Mouse (Mus musculus) heart, embryonic 15.5 days (tissue): ENCODE measurements at regions not wholly inside any gene's neighbourhood (a gene's known extent, or its start where the extent isn't known, plus 50 kb on each side); places are given as distances from the start of the nearest gene placed in this dataset.
"Not testable (repeated sequence)": the region's sequence is repeated elsewhere in the genome, so short reads cannot be mapped to it uniquely, and the experiment has no call there.

ENCODE experiments used
- ATAC-seq: fragments of 200-750 bp; cut with Nextera tagmentation; replicated peaks from 2 replicates; pipeline ENCODE4 v1.8.0; 2017; ENCODE audit warnings: low read depth, moderate TSS enrichment; ENCODE audit not compliant: insufficient number of reproducible peaks, insufficient read depth, low FRiP score
- H3K27ac ChIP-seq: fragments of 300-500 bp; sonication (generic); 2 replicates; pipeline ENCODE4 v1.5.1; 2015; ENCODE audit warnings: mild to moderate bottlenecking, inconsistent platforms
- H3K27me3 ChIP-seq: fragments of 300-500 bp; sonication (generic); 2 replicates; pipeline ENCODE4 v1.6.1; 2015; ENCODE audit warnings: inconsistent platforms
- H3K36me3 ChIP-seq: fragments of 300-500 bp; sonication (generic); 2 replicates; pipeline ENCODE4 v1.6.1; 2015; ENCODE audit warnings: mild to moderate bottlenecking, inconsistent platforms
- H3K4me1 ChIP-seq: fragments of 300-500 bp; sonication (generic); replicated peaks from 2 replicates; pipeline ENCODE4 v1.6.1; 2015; ENCODE audit warnings: inconsistent platforms
- H3K4me2 ChIP-seq: fragments of 300-500 bp; sonication (generic); 2 replicates; pipeline ENCODE4 v1.6.1; 2015; ENCODE audit warnings: inconsistent platforms, mild to moderate bottlenecking, moderate library complexity
- H3K4me3 ChIP-seq: fragments of 300-500 bp; sonication (generic); 2 replicates; pipeline ENCODE4 v1.5.1; 2015; ENCODE audit warnings: mild to moderate bottlenecking, inconsistent platforms
- H3K9ac ChIP-seq: fragments of 300-500 bp; sonication (generic); 2 replicates; pipeline ENCODE4 v1.6.1; 2015; ENCODE audit warnings: mild to moderate bottlenecking, inconsistent platforms
- H3K9me3 ChIP-seq: fragments of 300-500 bp; sonication (generic); replicated peaks from 2 replicates; pipeline ENCODE4 v1.6.1; 2016; ENCODE audit warnings: inconsistent platforms
- WGBS: fragments of 180-500 bp; shearing (Covaris S2); methylation state at CpG from one replicate; pipeline ENCODE4 v1.1.7; 2015; ENCODE audit warnings: mixed read lengths; 5-methylcytosine and 5-hydroxymethylcytosine counted together

GRCm38 (mm10) chr1:107807367-107807766, 217.6 kb downstream of the Serpinb8 start:
- H3K27me3 ChIP-seq, H3K9ac ChIP-seq, H3K4me1 ChIP-seq, H3K36me3 ChIP-seq, H3K4me3 ChIP-seq, H3K4me2 ChIP-seq, H3K27ac ChIP-seq, ATAC-seq, H3K9me3 ChIP-seq: not testable (repeated sequence)
- WGBS, result 83% methylated on average over 2 of the region's 2 CpGs

- Histone ChIP-seq H3K4me3 (no peak overlapping the region), H3K4me1 (0 out of 2 replicates have a peak, but pooled peaks cover 4% of the 10 kb centered on the region), H3K9ac (no peak overlapping the region), H3K27me3 (no peaks in the 10 kb centered on the region), H3K4me2 (no peak overlapping the region), H3K36me3 (no peaks in the 10 kb centered on the region), H3K27ac (no peak overlapping the region), H3K9me3 (no peaks in the 10 kb centered on the region)
- 55% methylated on average over 1 of the region's 1 CpGs for WGBS
- no peak for ATAC-seq
Measured at GRCm38 (mm10) chr1:107811136-107811535, 221.3 kb downstream of the Serpinb8 start.

GRCm38 (mm10) chr1:107811859-107812258, 222.1 kb downstream of the Serpinb8 start:
- Histone ChIP-seq H3K9ac (no peak overlapping the region), H3K27ac (no peak overlapping the region), H3K4me3 (no peak overlapping the region), H3K4me1 (0 out of 2 replicates have a peak, but pooled peaks cover 4% of the 10 kb centered on the region), H3K27me3 (no peaks in the 10 kb centered on the region), H3K9me3 (no peaks in the 10 kb centered on the region), H3K4me2 (no peak overlapping the region), H3K36me3 (no peaks in the 10 kb centered on the region)
- 72% methylated on average over 2 of the region's 2 CpGs for WGBS
- no peak for ATAC-seq

GRCm38 (mm10) chr1:107837877-107838276, 248.1 kb downstream of the Serpinb8 start:
- no peak overlapping the region for H3K4me2 ChIP-seq
- no peak overlapping the region for H3K9ac ChIP-seq
- 81% methylated on average over 5 of the region's 5 CpGs for WGBS
- no peaks in the 10 kb centered on the region for H3K36me3 ChIP-seq
- ATAC-seq, result no peak
- no peak overlapping the region for H3K27ac ChIP-seq
- no peaks in the 10 kb centered on the region for H3K4me1 ChIP-seq
- no peaks in the 10 kb centered on the region for H3K9me3 ChIP-seq
- H3K27me3 ChIP-seq, result no peaks in the 10 kb centered on the region
- H3K4me3 ChIP-seq, result no peak overlapping the region

- Histone ChIP-seq H3K4me2 (no peak overlapping the region), H3K9ac (no peak overlapping the region), H3K27me3 (no peaks in the 10 kb centered on the region), H3K9me3 (no peaks in the 10 kb centered on the region), H3K4me1 (no peaks in the 10 kb centered on the region), H3K36me3 (no peaks in the 10 kb centered on the region), H3K4me3 (no peak overlapping the region), H3K27ac (no peak overlapping the region)
- 70% methylated on average over 2 of the region's 2 CpGs for WGBS
- no peak for ATAC-seq
Measured at GRCm38 (mm10) chr1:107852386-107852785, 262.6 kb downstream of the Serpinb8 start.

GRCm38 (mm10) chr1:107853001-107853400, 263.2 kb downstream of the Serpinb8 start:
- no peaks in the 10 kb centered on the region for H3K36me3 ChIP-seq
- H3K4me1 ChIP-seq, result no peaks in the 10 kb centered on the region
- no peak overlapping the region for H3K4me2 ChIP-seq
- 74% methylated on average over 4 of the region's 4 CpGs for WGBS
- no peak for ATAC-seq
- H3K9me3 ChIP-seq, result no peaks in the 10 kb centered on the region
- H3K27ac ChIP-seq, result no peak overlapping the region
- H3K9ac ChIP-seq, result no peak overlapping the region
- H3K4me3 ChIP-seq, result no peak overlapping the region
- H3K27me3 ChIP-seq, result no peaks in the 10 kb centered on the region

- H3K36me3 ChIP-seq, result no peaks in the 10 kb centered on the region
- no peaks in the 10 kb centered on the region for H3K27me3 ChIP-seq
- no peak overlapping the region for H3K27ac ChIP-seq
- H3K9ac ChIP-seq, result no peak overlapping the region
- 64% methylated on average over 3 of the region's 3 CpGs for WGBS
- no peaks in the 10 kb centered on the region for H3K9me3 ChIP-seq
- H3K4me2 ChIP-seq, result no peak overlapping the region
- no peaks in the 10 kb centered on the region for H3K4me1 ChIP-seq
- H3K4me3 ChIP-seq, result no peak overlapping the region
- no peak for ATAC-seq
Measured at GRCm38 (mm10) chr1:107897743-107898437, 308.1 kb downstream of the Serpinb8 start.

- WGBS, result 79% methylated on average over 4 of the region's 4 CpGs
- H3K27me3 ChIP-seq, result no peaks in the 10 kb centered on the region
- no peak for ATAC-seq
- H3K27ac ChIP-seq, result no peak overlapping the region
- H3K4me1 ChIP-seq, result no peaks in the 10 kb centered on the region
- H3K9ac ChIP-seq, result no peak overlapping the region
- H3K4me2 ChIP-seq, result no peak overlapping the region
- H3K36me3 ChIP-seq, result no peaks in the 10 kb centered on the region
- no peak overlapping the region for H3K4me3 ChIP-seq
- no peaks in the 10 kb centered on the region for H3K9me3 ChIP-seq
Measured at GRCm38 (mm10) chr1:107899261-107899660, 309.5 kb downstream of the Serpinb8 start.

GRCm38 (mm10) chr1:107900449-107900848, 310.6 kb downstream of the Serpinb8 start:
- Histone ChIP-seq H3K27ac (no peak overlapping the region), H3K4me3 (no peak overlapping the region), H3K27me3 (no peaks in the 10 kb centered on the region), H3K4me2 (no peak overlapping the region), H3K9me3 (no peaks in the 10 kb centered on the region), H3K9ac (no peak overlapping the region), H3K36me3 (no peaks in the 10 kb centered on the region), H3K4me1 (no peaks in the 10 kb centered on the region)
- ATAC-seq, result no peak
- WGBS, result 73% methylated on average over 2 of the region's 2 CpGs

GRCm38 (mm10) chr1:107900913-107901312, 311.1 kb downstream of the Serpinb8 start:
- Histone ChIP-seq H3K9ac (no peak overlapping the region), H3K36me3 (no peaks in the 10 kb centered on the region), H3K4me2 (no peak overlapping the region), H3K27ac (no peak overlapping the region), H3K4me3 (no peak overlapping the region), H3K9me3 (no peaks in the 10 kb centered on the region), H3K4me1 (no peaks in the 10 kb centered on the region), H3K27me3 (no peaks in the 10 kb centered on the region)
- ATAC-seq, result no peak
- WGBS, result 55% methylated on average over 1 of the region's 1 CpGs

- Histone ChIP-seq H3K4me1 (peaks cover 10% of the 10 kb centered on the region), H3K4me2 (no peak overlapping the region), H3K27me3 (no peaks in the 10 kb centered on the region), H3K27ac (peak overlapping the region; percentile 34; the same call in 1 of the 2 replicates), H3K4me3 (no peak overlapping the region), H3K9ac (no peak overlapping the region), H3K9me3 (no peaks in the 10 kb centered on the region), H3K36me3 (no peaks in the 10 kb centered on the region)
- WGBS, result 48% methylated on average over 4 of the region's 4 CpGs
- ATAC-seq, result no peak
Measured at GRCm38 (mm10) chr1:107908236-107909063, 318.6 kb downstream of the Serpinb8 start.
